9 mouse cellular contexts compared by ENCODE assay signal in genomic region chr2:158258781-158259180, GRCm38 (mm10). TPM values are rescaled to one million over a fixed set of nuclear protein-coding genes. Genes with fewer than 3 reads are reported as not detected.
DNase-seq lines count a peak whose midpoint lies in the region; ATAC-seq and TF ChIP-seq lines count a peak whose summit lies in the region.
"Had no signal": no experiment of that assay in that cellular context is flagged by ENCODE, and none has a peak within 500 bp of the region (broad histone marks: within the 10 kb centered on the region; RNA-seq: fewer than 3 reads in every experiment).

No protein-coding gene starts in this region.

- no peaks in the 10 kb centered on the region for H3K4me1 ChIP-seq in kidney, adult 2 months (ENCODE audit: control insufficient read depth, insufficient read depth, low read length)
- 0 out of 2 replicates have a peak, but pooled peaks cover 3% of the 10 kb centered on the region for H3K4me1 ChIP-seq in liver, embryonic 15.5 days (replicated peaks)

- no peak for TF ChIP-seq POLR2A in kidney, adult 2 months (IDR thresholded peaks at IDR 0.05; ENCODE audit: low read depth, low read length)

- no peaks in the 10 kb centered on the region for H3K9me3 ChIP-seq in liver, embryonic 15.5 days (replicated peaks)
- H3K9me3 ChIP-seq: heart, embryonic 13.5 days had no signal

- 0 out of 2 replicates have a peak overlapping the region, but pooled peaks have one; percentile 20 for H3K4me2 ChIP-seq in liver, embryonic 15.5 days
- H3K4me2 ChIP-seq: heart, embryonic 13.5 days had no signal

- H3K27me3 ChIP-seq in kidney, adult 2 months (replicated peaks; ENCODE audit: control insufficient read depth, insufficient read depth, low read length): no peaks in the 10 kb centered on the region
- peaks cover 11% of the 10 kb centered on the region; the same call in 1 of the 2 replicates for H3K27me3 ChIP-seq in liver, embryonic 15.5 days

- no peaks in the 10 kb centered on the region for H3K36me3 ChIP-seq in kidney, adult 2 months (ENCODE audit: control insufficient read depth, insufficient read depth, low read length)
- H3K36me3 ChIP-seq in liver, embryonic 15.5 days (replicated peaks): no peaks in the 10 kb centered on the region
- H3K36me3 ChIP-seq: heart, embryonic 13.5 days had no signal

- ATAC-seq in liver, embryonic 15.5 days (ENCODE audit: insufficient read depth): no peak

- DNase-seq in 416B (ENCODE audit: low read depth): peak; percentile 61
- DNase-seq in MN1 (ENCODE audit: low spot score): peak; percentile 73
- DNase-seq in cerebellum, adult 9-10 months: peak; percentile 69
- DNase-seq in gastrocnemius, postnatal 10 days: peak; percentile 73
- DNase-seq in kidney, adult 2 months: peak; percentile 71
- DNase-seq in ovary, postnatal 36 days (ENCODE audit: low spot score): peak; percentile 66
- peak; percentile 68 for DNase-seq in thymus, postnatal 25 days

- WGBS in kidney, adult 2 months: 21% methylated on average over 12 of the region's 12 CpGs
- 14% methylated on average over 12 of the region's 12 CpGs for WGBS in liver, embryonic 15.5 days (ENCODE audit: insufficient replicate concordance)

- peak; percentile 76 for TF ChIP-seq CTCF in kidney, adult 2 months (conservative IDR thresholded peaks at IDR 0.05; ENCODE audit: insufficient read depth, insufficient read length, low read depth, low read length)

- no peak overlapping the region for H3K9ac ChIP-seq in liver, embryonic 15.5 days
- H3K9ac ChIP-seq: heart, embryonic 13.5 days had no signal

- H3K4me3 ChIP-seq in kidney, adult 2 months (ENCODE audit: insufficient read depth, low read depth, low read length): no peak overlapping the region
- no peak overlapping the region for H3K4me3 ChIP-seq in liver, embryonic 15.5 days (replicated peaks)
- H3K4me3 ChIP-seq: heart, embryonic 13.5 days had no signal

- H3K27ac ChIP-seq in kidney, adult 2 months (ENCODE audit: insufficient read depth, low read depth, low read length): no peak overlapping the region
- H3K27ac ChIP-seq in liver, embryonic 15.5 days (replicated peaks): no peak overlapping the region
- H3K27ac ChIP-seq: heart, embryonic 13.5 days had no signal

RNA-seq across cellular contexts. Expression of gene Bpi, which starts 0.9 kb away (rescaled TPM):
- total RNA-seq in gastrocnemius, postnatal 10 days (2021): not detected
- 0.06 and 0.07 TPM in 2 replicates for polyA plus RNA-seq in kidney, adult 2 months (2012; rRNA removed)
- not detected in 2 replicates for polyA plus RNA-seq in liver, embryonic 15.5 days (2015; fragmentation: Nextera tagmentation; extraction: Ambion mirVana)
- polyA plus RNA-seq: heart, embryonic 13.5 days had no signal

RNA-seq across cellular contexts. Expression of gene D630003M21Rik, which starts 29.8 kb away (rescaled TPM):
- 1 to 10 TPM; 4.2 to 4.7 TPM for total RNA-seq in gastrocnemius, postnatal 10 days (2021)
- polyA plus RNA-seq in kidney, adult 2 months (2012; rRNA removed): 2.0 and 2.5 TPM in 2 replicates
- polyA plus RNA-seq in liver, embryonic 15.5 days (2015; fragmentation: Nextera tagmentation; extraction: Ambion mirVana): 0.61 and 0.78 TPM in 2 replicates

RNA-seq across cellular contexts. Expression of gene Lbp, which starts 47.5 kb away (rescaled TPM):
- 10 to 100 TPM; 10.8 to 11.1 TPM for total RNA-seq in gastrocnemius, postnatal 10 days (2021)
- 19.8 and 27.2 TPM in 2 replicates for polyA plus RNA-seq in kidney, adult 2 months (2012; rRNA removed)
- polyA plus RNA-seq in liver, embryonic 15.5 days (2015; fragmentation: Nextera tagmentation; extraction: Ambion mirVana): 50.6 and 56.8 TPM in 2 replicates
